Mouse (Mus musculus) liver, postnatal 0 days (tissue): Measurements from ENCODE around the gene Dnaic2.

Experiments used
- CTCF ChIP-seq: sonication (generic); IDR thresholded peaks from 2 replicates; pipeline ENCODE4 v1.5.1; 2016; ENCODE audit warnings: antibody characterized with exemption, low read depth
- EP300 ChIP-seq: IDR thresholded peaks from 2 replicates; pipeline ENCODE4 v1.6.1; 2016; ENCODE audit warnings: antibody characterized with exemption, low read depth, mild to moderate bottlenecking

- TF ChIP-seq EP300 (no peak), CTCF (peak; percentile 45)
Measured at GRCm38 (mm10) chr11:114795231-114795746, 68.1 kb downstream of the Dnaic2 start.
